Mouse (Mus musculus): ENCODE results near the gene 2700081O15Rik. TPM values are rescaled to one million over a fixed set of nuclear protein-coding genes. Genes with fewer than 3 reads are reported as not detected.

Gene 2700081O15Rik
- polyA plus RNA-seq, 1 experiment = 3.5 TPM

- H3K4me3 ChIP-seq (replicated peaks) = no peak overlapping the region
- peaks cover 95% of the 10 kb centered on the region for H3K36me3 ChIP-seq (ENCODE audit: control insufficient read depth)
- no peak for TF ChIP-seq TAL1 (IDR thresholded peaks at IDR 0.05; ENCODE audit: low read length)
- no peak for TF ChIP-seq GATA1 (IDR thresholded peaks at IDR 0.05; ENCODE audit: low read length)
- H3K9me3 ChIP-seq (ENCODE audit: control insufficient read depth, low read length) = peaks cover 7% of the 10 kb centered on the region
- H3K4me1 ChIP-seq (ENCODE audit: control insufficient read depth) = peaks cover 22% of the 10 kb centered on the region
- peaks cover 7% of the 10 kb centered on the region for H3K27me3 ChIP-seq (ENCODE audit: control insufficient read depth)
Measured at GRCm38 (mm10) chr19:7424590-7425397, 7.4 kb downstream of the 2700081O15Rik start.

GRCm38 (mm10) chr19:7425398-7425775 lies 8.0 kb downstream of the 2700081O15Rik start:
- Histone ChIP-seq H3K4me3 (replicated peaks) (no peak overlapping the region), H3K9me3 (ENCODE audit: control insufficient read depth, low read length) (peaks cover 7% of the 10 kb centered on the region), H3K27me3 (ENCODE audit: control insufficient read depth) (peaks cover 7% of the 10 kb centered on the region), H3K36me3 (ENCODE audit: control insufficient read depth) (peaks cover 94% of the 10 kb centered on the region), H3K4me1 (ENCODE audit: control insufficient read depth) (peaks cover 16% of the 10 kb centered on the region)
- TF ChIP-seq GATA1 (IDR thresholded peaks at IDR 0.05; ENCODE audit: low read length) (no peak), TAL1 (IDR thresholded peaks at IDR 0.05; ENCODE audit: low read length) (no peak)

- no peak overlapping the region for H3K4me3 ChIP-seq (replicated peaks)
- no peaks in the 10 kb centered on the region for H3K4me1 ChIP-seq (ENCODE audit: control insufficient read depth)
- TF ChIP-seq TAL1 (IDR thresholded peaks at IDR 0.05; ENCODE audit: low read length) = no peak
- no peak for TF ChIP-seq GATA1 (IDR thresholded peaks at IDR 0.05; ENCODE audit: low read length)
- peaks cover 68% of the 10 kb centered on the region for H3K36me3 ChIP-seq (ENCODE audit: control insufficient read depth)
- H3K9me3 ChIP-seq (ENCODE audit: control insufficient read depth, low read length) = no peaks in the 10 kb centered on the region
- no peaks in the 10 kb centered on the region for H3K27me3 ChIP-seq (ENCODE audit: control insufficient read depth)
Measured at GRCm38 (mm10) chr19:7434887-7435286, 17.5 kb downstream of the 2700081O15Rik start.

- H3K36me3 ChIP-seq (ENCODE audit: control insufficient read depth) = peaks cover 59% of the 10 kb centered on the region
- H3K9me3 ChIP-seq (ENCODE audit: control insufficient read depth, low read length) = no peaks in the 10 kb centered on the region
- no peak for TF ChIP-seq TAL1 (IDR thresholded peaks at IDR 0.05; ENCODE audit: low read length)
- TF ChIP-seq GATA1 (IDR thresholded peaks at IDR 0.05; ENCODE audit: low read length) = no peak
Measured at GRCm38 (mm10) chr19:7436061-7436970, 18.9 kb downstream of the 2700081O15Rik start.

GRCm38 (mm10) chr19:7438295-7438694 lies 20.9 kb downstream of the 2700081O15Rik start:
- no peak for TF ChIP-seq GATA1 (IDR thresholded peaks at IDR 0.05; ENCODE audit: low read length)
- no peak for TF ChIP-seq TAL1 (IDR thresholded peaks at IDR 0.05; ENCODE audit: low read length)
- Histone ChIP-seq H3K36me3 (ENCODE audit: control insufficient read depth) (peaks cover 40% of the 10 kb centered on the region), H3K4me3 (replicated peaks) (no peak overlapping the region), H3K9me3 (ENCODE audit: control insufficient read depth, low read length) (no peaks in the 10 kb centered on the region), H3K27me3 (ENCODE audit: control insufficient read depth) (no peaks in the 10 kb centered on the region), H3K4me1 (ENCODE audit: control insufficient read depth) (peaks cover 2% of the 10 kb centered on the region)

More at GRCm38 (mm10) chr19:7436061-7436970, 18.9 kb downstream of the 2700081O15Rik start:
- H3K4me1 ChIP-seq (ENCODE audit: control insufficient read depth) = peaks cover under 1% of the 10 kb centered on the region
- no peak overlapping the region for H3K4me3 ChIP-seq (replicated peaks)
- no peaks in the 10 kb centered on the region for H3K27me3 ChIP-seq (ENCODE audit: control insufficient read depth)

- Histone ChIP-seq H3K9me3 (ENCODE audit: control insufficient read depth, low read length) (no peaks in the 10 kb centered on the region), H3K27me3 (ENCODE audit: control insufficient read depth) (no peaks in the 10 kb centered on the region), H3K4me1 (ENCODE audit: control insufficient read depth) (peaks cover 2% of the 10 kb centered on the region), H3K36me3 (ENCODE audit: control insufficient read depth) (peaks cover 23% of the 10 kb centered on the region), H3K4me3 (replicated peaks) (no peak overlapping the region)
- no peak for TF ChIP-seq GATA1 (IDR thresholded peaks at IDR 0.05; ENCODE audit: low read length)
- no peak for TF ChIP-seq TAL1 (IDR thresholded peaks at IDR 0.05; ENCODE audit: low read length)
Measured at GRCm38 (mm10) chr19:7441493-7441892, 24.1 kb downstream of the 2700081O15Rik start.

- no peak overlapping the region for H3K4me3 ChIP-seq (replicated peaks)
- no peak for TF ChIP-seq TAL1 (IDR thresholded peaks at IDR 0.05; ENCODE audit: low read length)
- TF ChIP-seq GATA1 (IDR thresholded peaks at IDR 0.05; ENCODE audit: low read length) = no peak
- peaks cover 2% of the 10 kb centered on the region for H3K4me1 ChIP-seq (ENCODE audit: control insufficient read depth)
- H3K9me3 ChIP-seq (ENCODE audit: control insufficient read depth, low read length) = no peaks in the 10 kb centered on the region
- no peaks in the 10 kb centered on the region for H3K27me3 ChIP-seq (ENCODE audit: control insufficient read depth)
- peaks cover 20% of the 10 kb centered on the region for H3K36me3 ChIP-seq (ENCODE audit: control insufficient read depth)
Measured at GRCm38 (mm10) chr19:7445105-7445504, 27.7 kb downstream of the 2700081O15Rik start.

- peaks cover 21% of the 10 kb centered on the region for H3K36me3 ChIP-seq (ENCODE audit: control insufficient read depth)
- H3K4me3 ChIP-seq (replicated peaks) = no peak overlapping the region
- TF ChIP-seq TAL1 (IDR thresholded peaks at IDR 0.05; ENCODE audit: low read length) = no peak
- no peak for TF ChIP-seq GATA1 (IDR thresholded peaks at IDR 0.05; ENCODE audit: low read length)
- no peaks in the 10 kb centered on the region for H3K9me3 ChIP-seq (ENCODE audit: control insufficient read depth, low read length)
- H3K4me1 ChIP-seq (ENCODE audit: control insufficient read depth) = peaks cover 2% of the 10 kb centered on the region
- no peaks in the 10 kb centered on the region for H3K27me3 ChIP-seq (ENCODE audit: control insufficient read depth)
Measured at GRCm38 (mm10) chr19:7445596-7445995, 28.2 kb downstream of the 2700081O15Rik start.

GRCm38 (mm10) chr19:7456803-7457202 lies 39.4 kb downstream of the 2700081O15Rik start:
- Histone ChIP-seq H3K4me3 (replicated peaks) (no peak overlapping the region), H3K36me3 (ENCODE audit: control insufficient read depth) (peaks cover 34% of the 10 kb centered on the region), H3K4me1 (ENCODE audit: control insufficient read depth) (no peaks in the 10 kb centered on the region), H3K9me3 (ENCODE audit: control insufficient read depth, low read length) (no peaks in the 10 kb centered on the region), H3K27me3 (ENCODE audit: control insufficient read depth) (no peaks in the 10 kb centered on the region)
- TF ChIP-seq TAL1 (IDR thresholded peaks at IDR 0.05; ENCODE audit: low read length) = no peak
- no peak for TF ChIP-seq GATA1 (IDR thresholded peaks at IDR 0.05; ENCODE audit: low read length)

Data from erythroblast, embryonic 14.5 days (primary cell).